Mouse (Mus musculus): ENCODE results near the gene Hoxa4. TPM values are rescaled to one million over a fixed set of nuclear protein-coding genes. Genes with fewer than 3 reads are reported as not detected.

Gene Hoxa4
- total RNA-seq (2021), result not detected
- long read RNA-seq, result 0 reads

DNA sequence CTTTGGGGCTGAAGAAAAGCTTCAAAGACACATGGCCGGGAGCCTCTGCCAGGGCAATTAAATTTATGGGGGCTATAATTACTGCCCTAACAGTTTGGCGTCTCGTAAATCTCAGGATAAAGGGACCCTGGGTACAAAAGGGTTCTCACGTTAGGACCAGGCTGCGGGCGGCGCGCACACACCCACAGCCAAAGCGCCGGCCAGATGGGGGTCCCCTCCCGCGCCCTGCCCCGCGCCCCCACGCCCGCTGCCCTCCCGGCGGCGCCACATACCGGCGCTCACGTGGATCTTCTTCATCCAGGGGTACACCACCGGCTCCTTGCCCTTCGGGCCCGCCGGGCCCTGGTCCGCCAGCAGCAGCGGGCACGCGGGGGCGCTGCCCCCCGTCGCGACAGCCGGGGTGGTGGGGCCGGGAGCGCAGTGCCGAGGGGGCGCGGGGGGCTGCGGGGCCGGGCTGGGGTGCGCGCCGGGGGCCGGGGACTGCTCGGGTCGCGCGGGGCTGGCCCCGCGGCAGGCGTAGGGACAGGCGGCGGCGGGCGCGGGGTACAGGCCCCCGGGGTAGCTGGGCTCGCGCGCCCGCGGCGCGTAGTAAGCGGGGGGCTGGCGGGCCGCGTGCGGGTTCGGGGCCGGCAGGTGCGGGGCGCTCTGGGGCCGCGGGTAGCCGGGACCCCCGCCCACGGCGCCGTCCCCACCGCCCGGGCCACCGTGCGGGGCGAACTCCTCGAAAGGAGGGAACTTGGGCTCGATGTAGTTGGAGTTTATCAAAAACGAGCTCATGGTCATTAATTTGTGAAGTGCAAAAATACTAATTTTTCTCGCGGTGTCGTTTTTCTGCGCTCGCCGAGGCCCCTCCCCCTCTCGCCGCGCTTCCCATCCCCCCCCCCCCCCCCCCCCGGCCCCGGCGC is at the start of gene Hoxa4:
Gene Hoxa4 (minus strand): TSS at position 848 of the 905 bp plus-strand sequence.
- DNase-seq (ENCODE audit: low spot score in 2 of 2), result no peak

GRCm38 (mm10) chr6:52241001-52241621 is 49.6 kb upstream of the Hoxa4 start:
- DNase-seq (ENCODE audit: low spot score in 2 of 2), result no peak

DNA sequence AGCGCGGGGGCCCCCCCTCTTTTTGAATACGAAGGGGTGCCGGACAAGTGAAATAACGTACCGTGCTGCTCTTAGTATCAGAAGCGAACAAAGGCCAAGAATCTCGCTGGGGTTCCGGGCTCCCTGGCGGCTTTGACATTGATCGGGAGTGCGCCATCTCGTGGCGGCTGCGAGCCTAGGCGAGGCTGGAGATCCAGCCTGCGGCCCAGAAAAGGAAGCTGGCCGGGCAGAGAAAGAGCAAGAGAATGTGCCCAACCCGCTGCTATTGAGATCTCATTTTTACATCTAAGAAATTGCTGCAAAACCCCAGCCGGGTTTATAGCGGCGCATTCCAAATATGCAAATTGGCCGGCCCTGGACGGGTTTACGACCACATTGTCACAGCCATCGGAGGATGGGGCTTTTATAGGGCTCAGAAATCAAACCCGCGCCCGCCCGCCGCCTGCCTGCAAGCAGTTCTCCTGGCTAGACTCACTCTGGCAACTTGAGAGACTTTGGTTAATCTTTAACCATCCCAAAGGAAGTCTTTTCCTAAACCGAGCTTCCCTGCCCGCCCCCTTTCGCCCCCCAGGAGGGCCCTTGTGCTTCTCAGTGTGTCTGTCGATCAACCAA is 48.9 kb upstream of the Hoxa4 start, which contains the start of gene Hoxa10:
Gene Hoxa10 (minus strand): TSS at position 466 of the 612 bp plus-strand sequence.
- peak; percentile 70 to 71 for DNase-seq (ENCODE audit: low spot score in 2 of 2)

DNA sequence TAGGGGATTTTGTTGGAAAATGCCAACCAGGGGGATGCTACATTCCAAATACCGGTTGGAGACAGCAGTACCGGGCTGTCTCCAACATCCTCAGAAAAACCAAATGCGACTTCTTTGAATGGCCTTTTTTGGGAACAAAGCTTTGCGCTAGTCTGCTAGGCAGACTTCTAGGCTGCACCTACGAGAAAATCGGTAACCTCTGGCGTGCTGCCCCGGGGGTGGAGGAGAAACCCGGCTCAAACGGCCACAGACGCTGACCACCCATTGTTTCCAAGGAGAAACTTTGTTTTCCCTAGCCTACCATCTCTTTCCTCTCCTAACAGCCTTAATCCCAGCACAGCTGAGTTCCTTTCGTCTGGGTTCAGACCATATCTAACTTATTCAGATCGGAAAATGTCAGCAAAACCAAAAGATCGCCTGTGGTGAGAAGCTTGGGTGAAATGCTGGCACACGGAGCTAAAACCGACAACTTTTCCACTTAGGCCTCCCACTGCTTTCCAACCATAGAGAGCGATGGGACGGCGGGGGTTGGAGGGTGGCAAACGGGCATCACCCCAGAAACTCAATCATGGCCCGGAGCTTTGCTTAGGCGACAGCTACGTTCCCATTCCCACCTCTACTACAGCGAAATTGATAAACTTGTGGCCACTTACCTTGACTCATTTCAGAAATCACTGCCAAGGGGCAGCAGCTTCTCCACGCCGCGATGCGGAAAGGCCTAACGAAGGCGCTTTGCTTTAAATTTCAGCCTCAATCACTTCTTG is 48.3 kb upstream of the Hoxa4 start:
- DNase-seq (ENCODE audit: low spot score in 2 of 2), result no peak

GRCm38 (mm10) chr6:52238976-52239375 is 47.4 kb upstream of the Hoxa4 start:
- DNase-seq (ENCODE audit: low spot score in 2 of 2), result no peak

GRCm38 (mm10) chr6:52238155-52238545 is 46.6 kb upstream of the Hoxa4 start:
- no peak for DNase-seq (ENCODE audit: low spot score in 2 of 2)

DNA sequence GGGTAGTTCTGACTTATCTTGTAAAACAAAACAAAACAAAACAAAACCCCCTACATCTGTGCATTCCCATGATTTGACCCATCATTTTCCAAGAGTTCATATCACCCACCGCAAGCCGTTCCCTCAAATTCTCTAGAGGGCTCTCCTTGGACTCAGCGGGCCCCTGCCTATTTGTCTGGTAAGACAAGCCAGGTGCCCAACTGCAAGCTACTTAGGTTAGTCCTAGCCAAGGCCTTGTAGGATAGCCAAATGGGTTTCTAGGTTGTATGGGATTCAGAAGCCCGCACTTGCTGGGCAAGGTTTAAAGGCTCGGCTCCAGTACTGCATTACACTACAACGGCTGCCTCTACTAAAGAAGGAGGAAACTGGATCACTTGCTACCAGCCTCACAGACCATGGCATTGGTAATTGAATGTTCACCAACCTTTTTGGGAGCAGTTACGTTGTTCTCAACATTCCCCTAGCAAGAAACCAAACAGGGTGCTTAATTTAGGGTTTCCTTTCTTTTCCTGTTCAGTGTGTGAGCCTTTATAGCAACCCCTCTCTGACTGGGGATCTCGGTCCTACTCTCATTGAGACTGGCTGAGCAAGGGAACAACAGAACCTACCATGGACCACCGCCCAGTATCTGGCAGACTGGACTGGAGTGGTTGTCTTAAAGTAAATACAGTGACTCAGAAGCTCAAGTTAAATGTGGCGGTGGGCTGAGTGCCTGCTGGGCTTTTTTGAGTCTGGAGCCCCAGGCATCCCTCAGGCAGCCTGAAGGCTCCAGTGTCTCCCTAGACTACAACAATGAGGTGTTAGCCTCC is 46.0 kb upstream of the Hoxa4 start:
- DNase-seq (ENCODE audit: low spot score in 2 of 2), result no peak

GRCm38 (mm10) chr6:52236806-52237205 is 45.3 kb upstream of the Hoxa4 start:
- DNase-seq (ENCODE audit: low spot score in 2 of 2), result no peak

- no peak for DNase-seq (ENCODE audit: low spot score in 2 of 2)
These were observed 44.3 kb upstream of the Hoxa4 start for GRCm38 (mm10) chr6:52235866-52236265.

- DNase-seq (ENCODE audit: low spot score in 2 of 2), result no peak
These were observed 43.7 kb upstream of the Hoxa4 start for GRCm38 (mm10) chr6:52235267-52235666.

- DNase-seq (ENCODE audit: low spot score in 2 of 2), result no peak
These were observed 43.0 kb upstream of the Hoxa4 start for GRCm38 (mm10) chr6:52234428-52235140.

- no peak for DNase-seq (ENCODE audit: low spot score in 2 of 2)
These were observed 42.2 kb upstream of the Hoxa4 start for GRCm38 (mm10) chr6:52233546-52234427.

DNA sequence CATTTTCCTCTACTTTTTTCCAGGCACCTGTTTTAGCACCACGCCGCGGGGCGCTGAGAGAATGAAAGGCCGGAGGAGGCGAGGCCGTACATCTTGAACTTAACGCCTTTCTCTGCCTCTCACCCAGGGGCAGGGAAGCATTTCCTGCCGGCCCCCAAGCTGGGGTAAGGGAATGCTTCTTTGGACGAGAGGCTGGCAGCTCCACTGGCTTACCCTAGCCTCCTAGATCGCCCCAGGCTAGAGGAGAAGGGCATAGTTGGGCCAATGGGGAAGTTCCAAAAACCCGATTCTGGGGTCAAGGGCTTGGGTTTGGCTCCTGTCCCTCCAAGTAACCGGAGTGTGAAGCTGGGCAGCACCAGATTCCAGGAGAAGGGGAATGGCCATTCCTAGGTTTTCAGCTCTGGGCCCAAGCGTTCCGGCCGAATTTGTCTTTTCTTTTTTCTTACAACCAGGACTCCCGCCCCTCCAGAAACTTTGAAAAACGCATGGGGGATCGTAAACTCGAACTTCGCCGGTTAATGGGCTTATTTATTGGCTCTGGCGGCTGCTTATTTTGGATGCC is 41.5 kb upstream of the Hoxa4 start:
- DNase-seq (ENCODE audit: low spot score in 2 of 2), result no peak

DNA sequence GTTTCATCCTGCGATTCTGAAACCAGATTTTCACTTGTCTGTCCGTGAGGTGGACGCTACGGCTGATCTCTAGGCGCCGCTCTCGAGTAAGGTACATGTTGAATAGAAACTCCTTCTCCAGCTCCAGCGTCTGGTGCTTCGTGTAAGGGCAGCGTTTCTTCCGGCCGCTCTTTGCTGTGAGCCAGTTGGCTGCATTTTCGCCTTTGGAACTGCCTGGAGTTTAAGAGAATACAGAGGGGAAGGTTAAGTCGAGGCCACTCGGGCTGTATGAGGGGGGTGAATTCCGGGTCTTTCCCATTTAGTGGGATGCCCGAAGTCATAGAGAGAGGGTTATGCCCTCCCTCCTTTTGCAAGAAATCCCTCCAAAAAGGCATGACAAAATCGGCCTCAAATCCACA is 41.0 kb upstream of the Hoxa4 start:
- no peak for DNase-seq (ENCODE audit: low spot score in 2 of 2)

- DNase-seq (ENCODE audit: low spot score in 2 of 2), result no peak
These were observed 40.5 kb upstream of the Hoxa4 start for GRCm38 (mm10) chr6:52231885-52232567.

DNA sequence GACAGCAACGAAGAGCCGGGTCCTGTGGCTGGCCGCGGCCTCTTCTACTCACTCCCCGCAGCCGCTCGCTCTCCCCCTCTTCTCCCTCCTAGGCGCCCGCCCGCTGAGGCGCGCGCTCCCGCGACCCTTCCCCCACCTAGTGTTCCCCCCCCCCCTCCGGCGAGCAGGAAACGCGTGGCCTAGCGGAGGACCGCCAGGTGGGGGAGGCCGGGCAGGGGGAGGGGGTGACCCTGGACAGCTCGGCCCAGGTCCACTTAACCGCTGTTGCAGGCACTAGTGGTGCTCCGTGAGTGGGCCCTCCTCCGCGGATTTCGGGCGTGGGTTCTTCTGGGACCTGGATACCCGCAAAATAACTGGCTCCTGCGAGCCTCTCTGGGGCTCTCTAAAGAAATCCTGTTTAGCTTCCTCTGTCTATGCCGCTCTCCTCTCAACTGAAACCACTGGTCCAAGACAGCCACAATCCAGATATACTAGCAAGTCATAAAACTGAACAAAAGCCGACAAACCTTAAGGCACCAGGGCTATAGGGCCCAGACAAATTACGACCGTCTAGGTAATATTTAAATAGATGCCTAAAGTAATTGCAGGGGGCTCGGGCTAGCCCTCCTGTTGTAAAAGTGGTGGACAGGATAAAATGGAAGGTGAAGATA is 39.1 kb upstream of the Hoxa4 start, which contains the start of gene Hoxa9:
Gene Hoxa9 (minus strand): TSS at position 574 of the 650 bp plus-strand sequence.
- no peak for DNase-seq (ENCODE audit: low spot score in 2 of 2)

All from layer of hippocampus, postnatal 10 days (tissue).